Mouse (Mus musculus): ENCODE data around the gene Cep104. TPM values are rescaled to one million over a fixed set of nuclear protein-coding genes. Genes with fewer than 3 reads are reported as not detected.

The Cep104 gene
- polyA plus RNA-seq, 1 experiment from 2014 or later = 19.7 TPM

DNA sequence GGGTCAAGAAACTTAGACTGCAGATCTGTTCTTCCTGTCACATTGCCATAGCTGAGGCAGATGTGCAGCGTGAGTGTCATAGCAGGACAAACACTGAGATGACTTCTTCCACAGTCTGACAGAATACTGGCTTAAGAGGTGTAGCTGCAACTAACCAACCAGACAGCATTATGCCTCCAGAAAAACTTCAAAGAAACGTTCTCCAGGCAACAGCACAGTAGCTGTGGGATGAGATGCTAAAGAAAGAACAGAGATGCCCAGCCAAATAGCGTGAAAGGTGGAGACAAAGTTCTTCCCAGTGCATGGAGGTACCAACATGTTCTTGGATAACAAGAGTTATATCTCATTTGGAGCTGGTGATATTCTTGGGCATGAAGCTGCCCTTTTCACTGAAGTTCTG lies 23.8 kb upstream of the Cep104 start:
- Histone ChIP-seq H3K27me3 (ENCODE audit: control insufficient read depth, insufficient read depth, low read length) (no peaks in the 10 kb centered on the region), H3K9ac (replicated peaks; ENCODE audit: low read length) (no peak overlapping the region), H3K4me1 (ENCODE audit: control insufficient read depth, insufficient read depth, low read length) (peaks cover 6% of the 10 kb centered on the region; the same call in 1 of the 2 replicates), H3K9me3 (ENCODE audit: control insufficient read depth, low read length) (no peaks in the 10 kb centered on the region), H3K27ac (replicated peaks; ENCODE audit: low read depth, low read length) (no peak overlapping the region), H3K36me3 (ENCODE audit: control insufficient read depth, insufficient read depth, low read length) (no peaks in the 10 kb centered on the region), H3K4me3 (replicated peaks; ENCODE audit: low read depth, low read length) (no peak overlapping the region), H3K4me2 (ENCODE audit: low read length) (no peak overlapping the region)
- WGBS = 63% methylated on average over 3 of the region's 3 CpGs
- DNase-seq (no peak), ATAC-seq (ENCODE audit: low FRiP score, low TSS enrichment) (no peak)

DNA sequence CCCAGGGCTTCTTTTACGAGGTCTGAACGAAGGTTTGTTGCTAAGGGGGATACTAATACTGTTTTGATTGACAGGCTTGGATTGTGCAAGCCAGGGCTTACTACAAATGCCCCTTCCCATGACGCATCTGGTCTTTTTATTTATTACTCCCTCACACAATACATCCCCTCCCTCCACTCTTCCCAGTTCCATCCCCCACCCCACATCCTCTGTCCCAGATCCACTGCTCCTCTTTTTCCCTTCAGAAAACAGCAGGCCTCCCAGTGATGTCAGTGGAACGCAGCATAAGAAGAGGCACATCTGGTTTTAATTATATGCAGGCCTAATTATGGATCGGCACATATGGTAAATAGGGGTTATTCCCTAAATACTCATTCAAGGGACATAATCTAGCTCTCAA lies 23.3 kb upstream of the Cep104 start:
- whole genome bisulfite sequencing = 14% methylated on average over 5 of the region's 5 CpGs
- Histone ChIP-seq H3K27me3 (ENCODE audit: control insufficient read depth, insufficient read depth, low read length) (no peaks in the 10 kb centered on the region), H3K9ac (replicated peaks; ENCODE audit: low read length) (no peak overlapping the region), H3K9me3 (ENCODE audit: control insufficient read depth, low read length) (no peaks in the 10 kb centered on the region), H3K4me1 (ENCODE audit: control insufficient read depth, insufficient read depth, low read length) (peaks cover 12% of the 10 kb centered on the region; the same call in 1 of the 2 replicates), H3K4me3 (replicated peaks; ENCODE audit: low read depth, low read length) (no peak overlapping the region), H3K27ac (replicated peaks; ENCODE audit: low read depth, low read length) (peak overlapping the region; percentile 27; the same call in 1 of the 2 replicates), H3K4me2 (ENCODE audit: low read length) (no peak overlapping the region), H3K36me3 (ENCODE audit: control insufficient read depth, insufficient read depth, low read length) (no peaks in the 10 kb centered on the region)
- no peak for DNase-seq
- no peak for ATAC-seq (ENCODE audit: low FRiP score, low TSS enrichment)

DNA sequence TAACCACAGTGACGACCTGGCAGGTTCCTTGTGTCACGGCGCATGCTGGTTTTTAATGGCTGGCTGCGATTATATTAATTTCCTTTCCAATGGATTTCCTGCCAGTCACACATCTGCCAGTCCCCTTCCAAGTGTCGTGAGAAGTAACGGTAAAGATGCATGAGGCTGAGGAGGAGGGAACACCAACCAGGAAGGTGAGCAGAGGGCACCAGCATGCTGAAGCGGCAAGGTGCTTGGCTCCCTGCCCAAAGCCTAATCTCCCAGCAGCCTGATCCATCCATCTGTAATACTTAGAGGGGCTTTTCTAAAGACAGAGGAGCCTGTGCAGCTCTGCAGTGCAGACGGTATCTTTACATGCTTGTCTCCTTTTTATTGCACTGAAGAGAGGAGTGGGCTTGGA lies 19.3 kb upstream of the Cep104 start:
- WGBS = 78% methylated on average over 8 of the region's 8 CpGs

DNA sequence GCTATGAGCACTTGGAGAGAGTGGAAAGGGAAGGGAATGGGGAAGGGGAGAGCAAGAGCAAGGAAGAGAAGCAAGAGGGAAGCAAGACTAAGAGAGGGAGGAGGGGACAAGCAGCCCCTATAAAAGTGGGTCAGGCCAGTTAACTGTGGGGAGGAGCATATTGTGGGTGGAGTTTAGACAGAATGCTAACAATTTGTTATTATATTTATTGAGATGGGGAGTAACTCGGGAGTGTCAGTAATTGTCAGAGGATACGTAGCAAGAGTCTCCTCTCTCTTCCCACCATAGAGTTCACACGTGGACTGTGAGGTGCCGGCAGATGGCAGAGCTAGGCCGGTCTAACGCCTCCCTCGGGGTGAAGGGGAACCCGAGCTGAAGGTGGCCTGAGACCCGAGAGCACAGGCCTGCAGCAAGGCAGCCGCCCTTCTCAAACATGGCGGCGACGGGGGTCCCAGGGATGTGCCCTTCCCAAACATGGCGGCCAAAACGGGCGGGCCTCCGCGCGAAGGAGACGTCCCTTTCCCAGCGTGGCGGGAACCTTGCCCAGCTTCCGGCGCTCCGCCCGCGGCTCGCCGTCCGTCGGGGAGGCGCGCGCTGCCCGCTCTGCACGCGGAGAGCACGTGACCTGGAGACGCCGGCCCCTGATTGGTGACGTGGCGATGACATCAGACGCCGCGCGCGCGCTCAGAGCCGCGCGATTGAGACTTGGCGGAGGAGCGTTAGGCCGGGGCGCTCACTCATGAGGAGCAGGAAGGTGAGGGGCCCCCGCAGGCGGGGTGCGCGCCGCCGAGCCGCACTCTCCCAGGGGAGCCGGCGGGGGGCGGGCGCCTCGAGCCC lies 18.2 kb upstream of the Cep104 start, which contains the start of gene A430005L14Rik:
TSS of gene A430005L14Rik (plus strand) at position 669 of the 837 bp plus-strand sequence.
- Histone ChIP-seq H3K27me3 (ENCODE audit: control insufficient read depth, insufficient read depth, low read length) (no peaks in the 10 kb centered on the region), H3K4me3 (replicated peaks; ENCODE audit: low read depth, low read length) (peak within 1 kb of the TSS; percentile 72), H3K4me2 (ENCODE audit: low read length) (peak within 1 kb of the TSS; percentile 93), H3K9ac (replicated peaks; ENCODE audit: low read length) (peak within 1 kb of the TSS; percentile 88), H3K36me3 (ENCODE audit: control insufficient read depth, insufficient read depth, low read length) (peaks cover 22% of the 10 kb centered on the region), H3K4me1 (ENCODE audit: control insufficient read depth, insufficient read depth, low read length) (peaks cover 19% of the 10 kb centered on the region), H3K9me3 (ENCODE audit: control insufficient read depth, low read length) (no peaks in the 10 kb centered on the region), H3K27ac (replicated peaks; ENCODE audit: low read depth, low read length) (peak within 1 kb of the TSS; percentile 92)
- WGBS = 2% methylated on average over 65 of the region's 67 CpGs
- ATAC-seq (ENCODE audit: low FRiP score, low TSS enrichment) = peak; percentile 94
- DNase-seq = peak; percentile 99

More for the DNA sequence above, 19.3 kb upstream of the Cep104 start:
- no peaks in the 10 kb centered on the region for H3K9me3 ChIP-seq (ENCODE audit: control insufficient read depth, low read length)
- no peak overlapping the region for H3K27ac ChIP-seq (replicated peaks; ENCODE audit: low read depth, low read length)
- H3K27me3 ChIP-seq (ENCODE audit: control insufficient read depth, insufficient read depth, low read length) = no peaks in the 10 kb centered on the region
- peaks cover 11% of the 10 kb centered on the region for H3K36me3 ChIP-seq (ENCODE audit: control insufficient read depth, insufficient read depth, low read length)
- ATAC-seq (ENCODE audit: low FRiP score, low TSS enrichment) = no peak
- H3K4me3 ChIP-seq (replicated peaks; ENCODE audit: low read depth, low read length) = no peak overlapping the region
- peaks cover 21% of the 10 kb centered on the region for H3K4me1 ChIP-seq (ENCODE audit: control insufficient read depth, insufficient read depth, low read length)
- H3K4me2 ChIP-seq (ENCODE audit: low read length) = no peak overlapping the region
- H3K9ac ChIP-seq (replicated peaks; ENCODE audit: low read length) = no peak overlapping the region
- DNase-seq = no peak

DNA sequence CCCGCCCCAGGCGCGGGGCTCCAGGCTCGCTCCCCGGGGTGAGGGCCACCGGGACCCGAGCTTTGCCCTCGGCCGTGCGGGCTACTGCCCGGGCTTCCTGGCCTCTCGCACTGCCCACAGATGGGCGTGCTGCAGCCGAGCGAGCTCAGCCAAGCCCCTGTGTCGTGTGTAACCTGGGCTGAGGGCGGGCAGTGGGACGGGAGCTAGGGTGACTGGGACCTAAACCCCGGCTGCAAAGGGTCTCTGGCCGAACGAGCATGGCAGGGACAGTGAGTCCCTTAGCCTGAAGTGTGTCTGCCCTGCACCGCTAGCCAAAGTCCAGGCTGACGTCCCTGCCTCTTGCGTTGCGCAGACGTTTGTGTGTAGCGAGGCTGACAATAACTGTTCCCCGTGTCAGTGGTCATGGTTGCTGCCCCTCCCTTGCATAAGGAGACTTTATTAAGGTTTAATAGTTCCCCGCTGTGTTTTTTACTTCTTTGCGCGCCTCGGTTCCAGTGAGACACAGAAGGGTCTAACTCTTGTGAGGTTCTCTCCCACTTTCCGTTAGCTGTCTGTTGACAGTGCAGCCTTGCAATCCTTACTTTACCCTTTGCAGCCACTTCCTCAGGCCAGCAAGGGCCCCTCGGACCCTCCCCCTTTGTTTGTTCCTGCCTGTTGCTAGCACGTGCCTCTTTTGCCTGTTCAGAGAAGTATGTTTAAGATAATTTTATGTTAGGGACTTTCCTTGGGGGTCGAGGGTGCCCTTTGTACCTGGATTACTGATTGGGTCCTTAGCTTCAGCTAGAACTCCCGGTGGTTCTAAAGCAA lies 17.3 kb upstream of the Cep104 start:
- Histone ChIP-seq H3K4me3 (replicated peaks; ENCODE audit: low read depth, low read length) (peak overlapping the region; percentile 72), H3K27ac (replicated peaks; ENCODE audit: low read depth, low read length) (peak overlapping the region; percentile 78), H3K4me1 (ENCODE audit: control insufficient read depth, insufficient read depth, low read length) (peaks cover 15% of the 10 kb centered on the region), H3K9me3 (ENCODE audit: control insufficient read depth, low read length) (no peaks in the 10 kb centered on the region), H3K4me2 (ENCODE audit: low read length) (peak overlapping the region; percentile 93), H3K36me3 (ENCODE audit: control insufficient read depth, insufficient read depth, low read length) (peaks cover 30% of the 10 kb centered on the region), H3K9ac (replicated peaks; ENCODE audit: low read length) (peak overlapping the region; percentile 88), H3K27me3 (ENCODE audit: control insufficient read depth, insufficient read depth, low read length) (no peaks in the 10 kb centered on the region)
- DNase-seq (peak; percentile 47), ATAC-seq (ENCODE audit: low FRiP score, low TSS enrichment) (peak; percentile 66)
- under 1% methylated on average over 37 of the region's 37 CpGs for WGBS

DNA sequence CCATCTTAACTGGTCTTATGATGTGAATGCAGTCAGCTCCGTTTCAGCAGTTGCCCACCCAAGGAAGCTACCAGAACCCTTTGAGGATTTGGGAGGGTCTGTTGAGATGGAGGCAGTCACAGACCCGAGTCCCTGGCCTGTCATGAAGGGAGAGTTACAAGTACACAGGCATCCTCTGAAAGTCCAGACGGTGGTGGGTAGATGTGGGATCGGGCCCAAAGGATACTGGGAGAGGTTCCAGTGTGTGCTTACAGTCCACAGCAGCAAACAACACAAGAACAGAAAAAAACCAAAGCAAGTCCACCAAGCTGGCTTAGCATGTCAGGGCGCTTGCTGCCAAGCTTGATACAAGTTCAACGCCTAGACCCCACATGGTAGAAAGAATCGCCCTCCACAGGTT lies 12.4 kb upstream of the Cep104 start:
- H3K4me1 ChIP-seq (ENCODE audit: control insufficient read depth, insufficient read depth, low read length) = peaks cover 9% of the 10 kb centered on the region
- no peak for ATAC-seq (ENCODE audit: low FRiP score, low TSS enrichment)
- H3K4me3 ChIP-seq (replicated peaks; ENCODE audit: low read depth, low read length) = no peak overlapping the region
- H3K9ac ChIP-seq (replicated peaks; ENCODE audit: low read length) = no peak overlapping the region
- H3K9me3 ChIP-seq (ENCODE audit: control insufficient read depth, low read length) = no peaks in the 10 kb centered on the region
- H3K27me3 ChIP-seq (ENCODE audit: control insufficient read depth, insufficient read depth, low read length) = no peaks in the 10 kb centered on the region
- no peak overlapping the region for H3K4me2 ChIP-seq (ENCODE audit: low read length)
- no peak overlapping the region for H3K27ac ChIP-seq (replicated peaks; ENCODE audit: low read depth, low read length)
- peaks cover 69% of the 10 kb centered on the region for H3K36me3 ChIP-seq (ENCODE audit: control insufficient read depth, insufficient read depth, low read length)
- no peak for DNase-seq
- WGBS = 84% methylated on average over 7 of the region's 7 CpGs

DNA sequence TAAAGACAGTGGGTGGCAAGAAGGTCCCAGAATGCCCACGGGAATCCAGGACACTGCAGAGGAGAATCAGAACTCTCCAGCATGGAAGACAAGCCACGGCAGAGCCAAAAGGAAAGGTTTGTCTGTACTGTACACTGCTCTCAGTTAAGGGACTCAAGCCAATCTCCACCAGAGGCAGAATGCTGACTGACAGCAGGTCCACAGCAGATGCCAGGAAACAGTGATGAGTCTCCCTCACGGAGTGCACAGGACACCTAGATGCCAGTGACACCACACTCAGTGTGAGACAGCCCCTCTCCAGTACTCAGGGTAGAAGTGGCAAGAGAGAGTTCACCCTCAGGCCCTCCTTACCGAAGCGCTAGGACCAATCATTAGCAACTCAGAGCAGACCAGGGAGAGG lies 8.3 kb upstream of the Cep104 start:
- no peak overlapping the region for H3K27ac ChIP-seq (replicated peaks; ENCODE audit: low read depth, low read length)
- ATAC-seq (ENCODE audit: low FRiP score, low TSS enrichment) = no peak
- no peaks in the 10 kb centered on the region for H3K4me1 ChIP-seq (ENCODE audit: control insufficient read depth, insufficient read depth, low read length)
- H3K27me3 ChIP-seq (ENCODE audit: control insufficient read depth, insufficient read depth, low read length) = no peaks in the 10 kb centered on the region
- DNase-seq = no peak
- H3K9me3 ChIP-seq (ENCODE audit: control insufficient read depth, low read length) = no peaks in the 10 kb centered on the region
- no peak overlapping the region for H3K9ac ChIP-seq (replicated peaks; ENCODE audit: low read length)
- no peak overlapping the region for H3K4me3 ChIP-seq (replicated peaks; ENCODE audit: low read depth, low read length)
- peaks cover 77% of the 10 kb centered on the region for H3K36me3 ChIP-seq (ENCODE audit: control insufficient read depth, insufficient read depth, low read length)
- WGBS = 92% methylated on average over 5 of the region's 5 CpGs
- no peak overlapping the region for H3K4me2 ChIP-seq (ENCODE audit: low read length)

DNA sequence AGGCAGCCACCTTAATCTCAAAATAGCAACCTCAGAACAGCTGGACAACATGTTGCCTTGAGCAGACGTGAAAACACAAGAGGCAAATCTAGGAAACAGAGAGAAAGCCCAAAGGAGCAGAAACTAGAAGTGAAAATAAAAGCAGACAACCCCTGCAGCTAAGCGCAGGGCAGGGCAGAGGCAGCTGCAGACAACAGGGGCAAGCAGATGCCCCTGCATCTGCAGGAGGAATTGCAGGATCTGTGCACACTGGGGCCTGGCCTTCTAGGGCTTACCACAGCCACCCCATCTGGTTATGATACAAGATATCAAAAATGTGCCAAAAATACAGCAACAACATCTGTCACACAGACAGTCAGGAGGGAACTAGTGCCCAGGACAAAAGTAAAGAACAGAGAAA lies 7.4 kb upstream of the Cep104 start:
- H3K27ac ChIP-seq (replicated peaks; ENCODE audit: low read depth, low read length) = no peak overlapping the region
- no peak overlapping the region for H3K4me3 ChIP-seq (replicated peaks; ENCODE audit: low read depth, low read length)
- WGBS = 90% methylated on average over 2 of the region's 2 CpGs
- H3K4me1 ChIP-seq (ENCODE audit: control insufficient read depth, insufficient read depth, low read length) = no peaks in the 10 kb centered on the region
- H3K9me3 ChIP-seq (ENCODE audit: control insufficient read depth, low read length) = no peaks in the 10 kb centered on the region
- DNase-seq (no peak), ATAC-seq (ENCODE audit: low FRiP score, low TSS enrichment) (no peak)
- H3K36me3 ChIP-seq (ENCODE audit: control insufficient read depth, insufficient read depth, low read length) = peaks cover 71% of the 10 kb centered on the region
- H3K9ac ChIP-seq (replicated peaks; ENCODE audit: low read length) = no peak overlapping the region
- H3K4me2 ChIP-seq (ENCODE audit: low read length) = no peak overlapping the region
- no peaks in the 10 kb centered on the region for H3K27me3 ChIP-seq (ENCODE audit: control insufficient read depth, insufficient read depth, low read length)

All from midbrain, embryonic 14.5 days (tissue).